Mouse (Mus musculus): ENCODE measurements around the gene Parp11. TPM values are rescaled to one million over a fixed set of nuclear protein-coding genes. Genes with fewer than 3 reads are reported as not detected.

The Parp11 gene
- polyA plus RNA-seq, 1 experiment from 2014 or later, result 5.8 TPM

DNA sequence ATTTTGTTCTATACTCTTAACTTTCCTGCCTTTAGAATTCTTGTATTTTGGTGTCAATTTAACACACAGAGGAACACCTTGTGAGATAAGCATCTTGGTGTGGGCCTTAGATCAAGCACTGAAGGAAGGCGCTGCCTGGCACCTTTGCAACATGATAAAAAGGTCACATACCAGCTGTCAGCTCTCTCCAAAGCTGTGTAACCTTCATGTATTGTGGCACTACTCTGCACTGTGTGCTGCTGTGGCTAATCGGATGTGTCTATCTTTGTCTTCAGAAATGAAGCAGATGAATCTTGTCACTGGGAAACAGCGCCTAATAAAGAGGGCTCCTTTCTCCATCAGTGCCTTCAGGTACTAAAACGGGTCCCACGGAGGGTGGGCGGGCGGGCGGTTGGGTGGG lies 27.3 kb downstream of the Parp11 start:
- Histone ChIP-seq H3K9ac (replicated peaks) (no peak overlapping the region), H3K4me2 (ENCODE audit: low read depth, low read length) (no peak overlapping the region), H3K36me3 (replicated peaks; ENCODE audit: insufficient read depth, low read length) (peaks cover 22% of the 10 kb centered on the region), H3K27me3 (ENCODE audit: insufficient read depth, low read length) (no peaks in the 10 kb centered on the region), H3K27ac (ENCODE audit: low read depth) (no peak overlapping the region), H3K9me3 (ENCODE audit: low read length) (no peaks in the 10 kb centered on the region), H3K4me3 (ENCODE audit: low read depth, low read length) (no peak overlapping the region), H3K4me1 (ENCODE audit: insufficient read depth) (no peaks in the 10 kb centered on the region)
- WGBS (ENCODE audit: insufficient replicate concordance), result 77% methylated on average over 8 of the region's 8 CpGs
- TF ChIP-seq CTCF (IDR thresholded peaks at IDR 0.05; ENCODE audit: low read depth) (no peak), EP300 (IDR thresholded peaks at IDR 0.05; ENCODE audit: low read depth) (no peak)
- no peak for ATAC-seq
- no peak for DNase-seq

- Histone ChIP-seq H3K9ac (replicated peaks) (no peak overlapping the region), H3K4me2 (ENCODE audit: low read depth, low read length) (no peak overlapping the region), H3K27me3 (ENCODE audit: insufficient read depth, low read length) (no peaks in the 10 kb centered on the region), H3K4me1 (ENCODE audit: insufficient read depth) (no peaks in the 10 kb centered on the region), H3K36me3 (replicated peaks; ENCODE audit: insufficient read depth, low read length) (peaks cover 29% of the 10 kb centered on the region), H3K9me3 (ENCODE audit: low read length) (0 out of 2 replicates have a peak, but pooled peaks cover 3% of the 10 kb centered on the region), H3K27ac (ENCODE audit: low read depth) (no peak overlapping the region), H3K4me3 (ENCODE audit: low read depth, low read length) (no peak overlapping the region)
- 87% methylated on average over 3 of the region's 3 CpGs for WGBS (ENCODE audit: insufficient replicate concordance)
- ATAC-seq, result no peak
- no peak for DNase-seq
- no peak for TF ChIP-seq EP300 (IDR thresholded peaks at IDR 0.05; ENCODE audit: low read depth)
- no peak for TF ChIP-seq CTCF (IDR thresholded peaks at IDR 0.05; ENCODE audit: low read depth)
Observed at GRCm38 (mm10) chr6:127475231-127475630, 28.6 kb downstream of the Parp11 start.

- no peak overlapping the region for H3K9ac ChIP-seq (replicated peaks)
- H3K27me3 ChIP-seq (ENCODE audit: insufficient read depth, low read length), result no peaks in the 10 kb centered on the region
- TF ChIP-seq EP300 (IDR thresholded peaks at IDR 0.05; ENCODE audit: low read depth), result no peak
- no peak for TF ChIP-seq CTCF (IDR thresholded peaks at IDR 0.05; ENCODE audit: low read depth)
- no peak overlapping the region for H3K4me3 ChIP-seq (ENCODE audit: low read depth, low read length)
- no peak for DNase-seq
- no peak for ATAC-seq
- no peaks in the 10 kb centered on the region for H3K4me1 ChIP-seq (ENCODE audit: insufficient read depth)
- no peak overlapping the region for H3K27ac ChIP-seq (ENCODE audit: low read depth)
- no peak overlapping the region for H3K4me2 ChIP-seq (ENCODE audit: low read depth, low read length)
- no peaks in the 10 kb centered on the region for H3K9me3 ChIP-seq (ENCODE audit: low read length)
- WGBS (ENCODE audit: insufficient replicate concordance), result 70% methylated on average over 6 of the region's 6 CpGs
- peaks cover 10% of the 10 kb centered on the region for H3K36me3 ChIP-seq (replicated peaks; ENCODE audit: insufficient read depth, low read length)
Observed at GRCm38 (mm10) chr6:127491046-127491445, 44.4 kb downstream of the Parp11 start.

DNA sequence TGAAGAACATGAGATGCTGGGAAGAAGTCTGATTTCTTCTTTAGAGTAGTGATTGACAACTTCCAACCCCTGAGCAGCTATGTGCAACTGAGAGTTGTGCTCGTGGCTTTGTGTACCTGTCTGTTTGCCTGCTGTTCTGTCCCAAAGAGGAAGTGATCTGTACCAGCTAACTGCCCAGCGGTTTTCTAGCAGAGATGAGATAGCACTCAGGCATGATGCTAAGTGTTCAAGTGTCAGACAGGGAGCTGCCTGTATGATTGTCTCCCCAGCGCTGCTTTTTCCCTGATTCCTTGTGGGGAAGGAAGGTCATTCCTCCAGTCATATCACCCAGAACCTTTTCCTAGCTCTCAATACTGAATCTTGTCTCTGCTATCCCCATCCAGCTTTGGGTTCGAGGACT lies 45.9 kb downstream of the Parp11 start:
- Histone ChIP-seq H3K36me3 (replicated peaks; ENCODE audit: insufficient read depth, low read length) (peaks cover 10% of the 10 kb centered on the region), H3K4me2 (ENCODE audit: low read depth, low read length) (no peak overlapping the region), H3K27ac (ENCODE audit: low read depth) (no peak overlapping the region), H3K4me1 (ENCODE audit: insufficient read depth) (no peaks in the 10 kb centered on the region), H3K9me3 (ENCODE audit: low read length) (no peaks in the 10 kb centered on the region), H3K27me3 (ENCODE audit: insufficient read depth, low read length) (no peaks in the 10 kb centered on the region), H3K4me3 (ENCODE audit: low read depth, low read length) (no peak overlapping the region), H3K9ac (replicated peaks) (no peak overlapping the region)
- WGBS (ENCODE audit: insufficient replicate concordance), result 58% methylated on average over 4 of the region's 4 CpGs
- no peak for ATAC-seq
- TF ChIP-seq CTCF (IDR thresholded peaks at IDR 0.05; ENCODE audit: low read depth) (no peak), EP300 (IDR thresholded peaks at IDR 0.05; ENCODE audit: low read depth) (no peak)
- DNase-seq, result no peak

DNA sequence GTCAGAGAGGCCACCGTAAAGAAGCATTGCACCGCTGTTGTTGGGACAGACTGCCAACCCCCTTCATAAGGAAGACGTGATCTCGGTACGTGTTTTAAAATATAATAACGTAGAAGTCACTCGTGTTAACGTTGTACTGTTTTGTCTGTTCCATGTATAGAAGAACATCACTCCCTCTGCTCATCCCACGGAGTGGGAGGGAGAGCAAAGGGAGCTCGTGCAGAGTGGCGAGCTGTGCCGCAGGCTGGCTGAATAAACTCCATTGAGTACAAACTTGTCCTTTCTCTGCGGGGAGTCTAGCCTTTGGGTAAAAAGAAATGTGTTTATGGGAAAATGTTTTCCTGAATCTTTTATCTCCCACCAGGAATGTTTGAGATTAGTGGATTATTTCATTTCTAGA lies 47.1 kb downstream of the Parp11 start:
- no peak overlapping the region for H3K27ac ChIP-seq (ENCODE audit: low read depth)
- H3K27me3 ChIP-seq (ENCODE audit: insufficient read depth, low read length), result no peaks in the 10 kb centered on the region
- TF ChIP-seq EP300 (IDR thresholded peaks at IDR 0.05; ENCODE audit: low read depth) (no peak), CTCF (IDR thresholded peaks at IDR 0.05; ENCODE audit: low read depth) (no peak)
- H3K4me2 ChIP-seq (ENCODE audit: low read depth, low read length), result no peak overlapping the region
- peaks cover 10% of the 10 kb centered on the region for H3K36me3 ChIP-seq (replicated peaks; ENCODE audit: insufficient read depth, low read length)
- WGBS (ENCODE audit: insufficient replicate concordance), result 90% methylated on average over 13 of the region's 13 CpGs
- H3K4me3 ChIP-seq (ENCODE audit: low read depth, low read length), result no peak overlapping the region
- DNase-seq (no peak), ATAC-seq (no peak)
- H3K4me1 ChIP-seq (ENCODE audit: insufficient read depth), result no peaks in the 10 kb centered on the region
- no peak overlapping the region for H3K9ac ChIP-seq (replicated peaks)
- no peaks in the 10 kb centered on the region for H3K9me3 ChIP-seq (ENCODE audit: low read length)

DNA sequence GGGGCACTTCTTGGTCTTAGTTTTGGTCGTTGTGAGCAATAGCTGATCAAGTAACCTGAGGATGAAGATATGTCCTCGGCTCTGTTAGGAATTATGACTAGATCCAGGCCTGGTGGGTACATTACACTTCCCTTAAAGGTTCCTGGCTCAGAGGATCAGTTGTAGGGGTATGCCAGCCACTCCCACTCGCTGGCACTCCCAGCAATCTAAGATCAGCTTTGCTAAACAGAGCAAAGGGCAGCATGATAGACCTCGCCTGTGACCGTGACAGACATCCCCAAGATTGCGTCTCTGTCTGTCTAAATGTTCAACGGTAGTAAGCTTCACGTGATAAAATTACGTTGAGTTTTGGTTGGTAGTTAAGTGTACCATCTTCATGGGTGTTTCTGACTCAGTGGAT lies 47.7 kb downstream of the Parp11 start:
- H3K27me3 ChIP-seq (ENCODE audit: insufficient read depth, low read length), result no peaks in the 10 kb centered on the region
- H3K27ac ChIP-seq (ENCODE audit: low read depth), result no peak overlapping the region
- H3K4me3 ChIP-seq (ENCODE audit: low read depth, low read length), result no peak overlapping the region
- H3K9me3 ChIP-seq (ENCODE audit: low read length), result no peaks in the 10 kb centered on the region
- DNase-seq, result no peak
- TF ChIP-seq EP300 (IDR thresholded peaks at IDR 0.05; ENCODE audit: low read depth) (no peak), CTCF (IDR thresholded peaks at IDR 0.05; ENCODE audit: low read depth) (no peak)
- no peak for ATAC-seq
- H3K4me2 ChIP-seq (ENCODE audit: low read depth, low read length), result no peak overlapping the region
- no peaks in the 10 kb centered on the region for H3K4me1 ChIP-seq (ENCODE audit: insufficient read depth)
- no peak overlapping the region for H3K9ac ChIP-seq (replicated peaks)
- H3K36me3 ChIP-seq (replicated peaks; ENCODE audit: insufficient read depth, low read length), result peaks cover 10% of the 10 kb centered on the region
- WGBS (ENCODE audit: insufficient replicate concordance), result 69% methylated on average over 9 of the region's 9 CpGs

DNA sequence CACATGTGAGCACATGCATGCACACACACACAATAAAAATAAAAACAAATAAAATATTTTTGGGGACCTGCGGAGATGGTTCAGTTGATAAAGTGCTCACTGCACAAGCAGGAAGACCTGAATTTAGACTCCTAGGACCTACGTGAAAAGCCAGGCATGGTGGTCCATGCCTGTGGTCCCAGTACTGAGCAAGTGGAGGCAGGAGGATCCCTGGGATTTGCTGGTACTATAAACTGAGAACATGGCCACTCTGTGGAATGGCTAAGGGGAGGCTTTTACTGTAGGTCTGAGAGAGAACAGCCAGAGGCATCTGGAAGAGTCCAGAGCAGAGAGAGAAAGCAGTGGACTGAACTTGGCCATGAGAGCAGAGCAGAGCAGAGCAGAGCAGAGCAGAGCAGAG lies 48.6 kb downstream of the Parp11 start:
- no peaks in the 10 kb centered on the region for H3K27me3 ChIP-seq (ENCODE audit: insufficient read depth, low read length)
- H3K36me3 ChIP-seq (replicated peaks; ENCODE audit: insufficient read depth, low read length), result peaks cover 10% of the 10 kb centered on the region
- DNase-seq, result no peak
- no peak overlapping the region for H3K4me2 ChIP-seq (ENCODE audit: low read depth, low read length)
- H3K9me3 ChIP-seq (ENCODE audit: low read length), result no peaks in the 10 kb centered on the region
- ATAC-seq, result no peak
- WGBS (ENCODE audit: insufficient replicate concordance), result 74% methylated on average over 2 of the region's 2 CpGs
- H3K4me1 ChIP-seq (ENCODE audit: insufficient read depth), result no peaks in the 10 kb centered on the region
- no peak overlapping the region for H3K4me3 ChIP-seq (ENCODE audit: low read depth, low read length)
- no peak for TF ChIP-seq CTCF (IDR thresholded peaks at IDR 0.05; ENCODE audit: low read depth)
- TF ChIP-seq EP300 (IDR thresholded peaks at IDR 0.05; ENCODE audit: low read depth), result no peak
- H3K27ac ChIP-seq (ENCODE audit: low read depth), result no peak overlapping the region
- no peak overlapping the region for H3K9ac ChIP-seq (replicated peaks)

Measured in liver, postnatal 0 days (tissue).